Mouse (Mus musculus) thymus, adult 2 months (tissue): Measurements from ENCODE around the gene Cyp4v3.

ENCODE experiments used
- CTCF ChIP-seq: fragments of 200-500 bp; IDR thresholded peaks from 2 replicates; pipeline ENCODE4 v1.5.1; 2012; ENCODE audit warnings: mild to moderate bottlenecking, control low read depth, low read length, moderate library complexity, borderline replicate concordance; ENCODE audit not compliant: control insufficient read depth, poor library complexity, insufficient read depth; ENCODE audit errors: extremely low read depth
- POLR2A ChIP-seq: fragments of 200-500 bp; IDR thresholded peaks from 2 replicates; pipeline ENCODE4 v1.6.1; 2012; ENCODE audit warnings: mild to moderate bottlenecking, low read length, control low read depth, moderate library complexity; ENCODE audit not compliant: control insufficient read depth, poor library complexity, insufficient read depth; ENCODE audit errors: extremely low read depth

DNA sequence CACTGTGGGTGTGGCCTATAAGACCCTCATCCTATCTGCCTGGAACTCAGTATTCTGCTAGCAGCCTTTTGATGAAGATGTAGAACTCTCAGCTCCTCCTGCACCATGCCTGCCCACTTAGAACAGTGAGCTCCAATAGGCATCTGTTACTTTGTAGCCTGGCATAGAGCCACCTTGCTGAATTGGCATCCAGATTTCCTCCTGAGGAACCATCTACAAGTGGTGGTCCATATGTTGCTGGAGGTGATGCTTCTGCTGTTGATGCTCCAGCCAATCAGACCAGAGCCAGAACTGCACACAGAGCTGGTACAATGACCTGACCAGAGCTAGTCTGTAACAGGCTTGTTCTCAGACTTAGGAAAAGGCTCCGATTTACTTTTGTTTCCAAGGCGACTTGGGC, 41.2 kb downstream of the Cyp4v3 start:
- TF ChIP-seq CTCF (no peak), POLR2A (no peak)
